Mouse (Mus musculus): ENCODE measurements around the gene Hist1h1e. TPM values are rescaled to one million over a fixed set of nuclear protein-coding genes. Genes with fewer than 3 reads are reported as not detected.

The Hist1h1e gene
- total and polyA plus RNA-seq, 3 experiments = 1.9 to 486 (median 18.3) TPM

- Histone ChIP-seq H3K79me2 (replicated peaks; ENCODE audit: control insufficient read depth, extremely low read depth, insufficient read depth, poor library complexity, severe bottlenecking) (peaks cover 8% of the 10 kb centered on the region; the same call in 1 of the 2 replicates), H3K27me3 (replicated peaks) (no peaks in the 10 kb centered on the region), H3K9ac (ENCODE audit: insufficient read depth, low read depth) (peak overlapping the region; percentile 69), H3K27ac (ENCODE audit: insufficient read depth, low read depth) (peak overlapping the region; percentile 98), H3K4me3 (replicated peaks in 1 of 3; ENCODE audit: low read depth in 2 of 3, low read length in 2 of 3, poor library complexity in 1 of 3) (peak overlapping the region; percentile 50 to 61 (median 55)), H3K4me2 (ENCODE audit: insufficient read depth, low read depth, poor library complexity, severe bottlenecking) (peak overlapping the region; percentile 23), H3K4me1 (ENCODE audit: control insufficient read depth in 1 of 2, insufficient read depth in 2 of 2) (peaks cover 0 to 12% of the 10 kb centered on the region in 2 experiments; a peak in 3 of 4 replicates), H3K36me3 (replicated peaks in 1 of 2; ENCODE audit: control insufficient read depth in 1 of 2, insufficient read depth in 1 of 2, low read length in 1 of 2) (no peaks in the 10 kb centered on the region), H3K9me3 (replicated peaks; ENCODE audit: low read length) (no peaks in the 10 kb centered on the region)
- peak; percentile 93 for DNase-seq (ENCODE audit: extremely low read depth)
- in situ Hi-C loops (cut with MboI; ENCODE audit: low pct_ligation_motif_present, low pct_unique_long_range_greater_than_20kb, low sequenced_read_pairs) (no loop called here), dilution Hi-C loops (cut with MboI; ENCODE audit: extremely low pct_ligation_motif_present, extremely low pct_unique_long_range_greater_than_20kb, low sequenced_read_pairs) (no loop called here)
- TF ChIP-seq CHD2 (IDR thresholded peaks at IDR 0.05; ENCODE audit: low read length) (peak; percentile 88), MXI1 (IDR thresholded peaks at IDR 0.05; ENCODE audit: low read depth, low read length) (no peak), NELFE (IDR thresholded peaks at IDR 0.05; ENCODE audit: low read depth, low read length) (0 out of 2 replicates have a peak, but pooled peaks have one; percentile 61), UBTF (IDR thresholded peaks at IDR 0.05; ENCODE audit: low read depth, low read length) (peak; percentile 99; the same call in 1 of the 2 replicates), USF1 (IDR thresholded peaks at IDR 0.05; ENCODE audit: low read depth, low read length) (no peak), CHD1 (IDR thresholded peaks at IDR 0.05; ENCODE audit: low read depth, low read length) (peak; percentile 97), USF2 (conservative IDR thresholded peaks at IDR 0.05; ENCODE audit: low read depth, low read length) (peak; percentile 35; the same call in 1 of the 2 replicates), E2F4 (IDR thresholded peaks at IDR 0.05; ENCODE audit: insufficient replicate concordance, low read depth, low read length) (no peak), SMC3 (IDR thresholded peaks at IDR 0.05; ENCODE audit: low read depth, low read length) (peak; percentile 42), NRF1 (IDR thresholded peaks at IDR 0.05; ENCODE audit: low read depth, low read length) (0 out of 2 replicates have a peak, but pooled peaks have one; percentile 20), ZNF384 (IDR thresholded peaks at IDR 0.05; ENCODE audit: low read depth, low read length) (no peak; the same call in 1 of the 2 replicates), RCOR1 (conservative IDR thresholded peaks at IDR 0.05; ENCODE audit: low read depth, low read length) (peak; percentile 85), RAD21 (IDR thresholded peaks at IDR 0.05; ENCODE audit: low read depth, low read length) (no peak), ETS1 (conservative IDR thresholded peaks at IDR 0.05; ENCODE audit: low read depth, low read length) (no peak; the same call in 1 of the 2 replicates), MAX (IDR thresholded peaks at IDR 0.05; ENCODE audit: low read length) (0 out of 2 replicates have a peak, but pooled peaks have one; percentile 21), ZC3H11A (IDR thresholded peaks at IDR 0.05; ENCODE audit: low read depth, low read length) (no peak; the same call in 1 of the 2 replicates), TCF12 (IDR thresholded peaks at IDR 0.05; ENCODE audit: low read depth, low read length) (peak; percentile 58; the same call in 1 of the 2 replicates), MEF2A (IDR thresholded peaks at IDR 0.05; ENCODE audit: borderline replicate concordance, low read depth, low read length) (peak; percentile 50; the same call in 1 of the 2 replicates), POLR2A (IDR thresholded peaks at IDR 0.05; ENCODE audit: low read depth, low read length) (peak; percentile 95), PAX5 (IDR thresholded peaks at IDR 0.05; ENCODE audit: low read length) (no peak), ZMIZ1 (IDR thresholded peaks at IDR 0.05; ENCODE audit: low read depth, low read length) (peak; percentile 98), MAFK (IDR thresholded peaks at IDR 0.05; ENCODE audit: insufficient replicate concordance, low read length) (peak; percentile 9; the same call in 1 of the 2 replicates), POLR2AphosphoS2 (IDR thresholded peaks at IDR 0.05; ENCODE audit: low read depth, low read length) (peak; percentile 99), KAT2A (IDR thresholded peaks at IDR 0.05; ENCODE audit: insufficient replicate concordance, low read length) (no peak), ELF1 (IDR thresholded peaks at IDR 0.05; ENCODE audit: low read depth, low read length) (no peak), EP300 (IDR thresholded peaks at IDR 0.05; ENCODE audit: low read length) (no peak)
These were observed 705 bp downstream of the Hist1h1e start for GRCm38 (mm10) chr13:23621532-23622174.
